Mouse (Mus musculus) heart, postnatal 0 days (tissue): ENCODE results near the gene Adnp. TPM values are rescaled to one million over a fixed set of nuclear protein-coding genes. Genes with fewer than 3 reads are reported as not detected.

Experiments used
- ATAC-seq: fragments of 200-750 bp; cut with Nextera tagmentation; 2 replicates; pipeline ENCODE4 v1.8.0; 2017; ENCODE audit warnings: low read depth, moderate number of reproducible peaks, moderate library complexity; ENCODE audit not compliant: insufficient read depth
- DNase-seq: peaks from one replicate; pipeline ENCODE4 v3.0.0-alpha.2; 2016; ENCODE audit warnings: low spot score
- H3K27ac ChIP-seq: fragments of 300-500 bp; sonication (generic); 2 replicates; pipeline ENCODE4 v1.5.1; 2014; ENCODE audit warnings: low read depth, mild to moderate bottlenecking
- H3K27me3 ChIP-seq: fragments of 300-500 bp; sonication (generic); 2 replicates; pipeline ENCODE4 v1.6.1; 2014; ENCODE audit warnings: low read length, mixed read lengths; ENCODE audit not compliant: control insufficient read depth, insufficient read depth
- H3K36me3 ChIP-seq: fragments of 300-500 bp; sonication (generic); replicated peaks from 2 replicates; pipeline ENCODE4 v1.6.1; 2014; ENCODE audit warnings: low read length, mixed read lengths; ENCODE audit not compliant: control insufficient read depth, insufficient read depth
- H3K4me1 ChIP-seq: fragments of 300-500 bp; sonication (generic); 2 replicates; pipeline ENCODE4 v1.6.1; 2014; ENCODE audit warnings: antibody characterized with exemption; ENCODE audit not compliant: control insufficient read depth, insufficient read depth
- H3K4me2 ChIP-seq: fragments of 300-500 bp; sonication (generic); 2 replicates; pipeline ENCODE4 v1.6.1; 2014; ENCODE audit warnings: low read depth, mild to moderate bottlenecking, low read length, moderate library complexity
- H3K4me3 ChIP-seq: fragments of 300-500 bp; sonication (generic); 2 replicates; pipeline ENCODE4 v1.5.1; 2014; ENCODE audit warnings: low read depth, low read length
- H3K9ac ChIP-seq: fragments of 300-500 bp; sonication (generic); replicated peaks from 2 replicates; pipeline ENCODE4 v1.6.1; 2014; ENCODE audit warnings: low read depth, low read length, mixed read lengths
- H3K9me3 ChIP-seq: fragments of 300-500 bp; sonication (generic); replicated peaks from 2 replicates; pipeline ENCODE4 v1.6.1; 2016; ENCODE audit warnings: low read length; ENCODE audit not compliant: control insufficient read depth
- CTCF ChIP-seq: IDR thresholded peaks from 2 replicates; pipeline ENCODE4 v1.5.1; 2016; ENCODE audit warnings: antibody characterized with exemption, control low read depth, low read depth
- EP300 ChIP-seq: IDR thresholded peaks from 2 replicates; pipeline ENCODE4 v1.6.1; 2016; ENCODE audit warnings: antibody characterized with exemption, low read depth
- WGBS: fragments of 180-500 bp; shearing (Covaris S2); extraction: QIAGEN DNeasy Blood & Tissue Kit; methylation state at CpG from one replicate; pipeline ENCODE4 v1.1.7; 2014; 5-methylcytosine and 5-hydroxymethylcytosine counted together
- polyA plus RNA-seq: library from polyadenylated mRNA; unstranded; fragments of >200 nt; fragmentation: Nextera tagmentation; extraction: Ambion mirVana; gene quantifications from 2 replicates; pipeline ENCODE4 v1.2.1, GENCODE M21; 2015
- total RNA-seq: library from RNA; depleted of rRNA; stranded (reverse); fragments of >200 nt; gene quantifications from 2 replicates; pipeline ENCODE4 v1.2.3, GENCODE M21; 2014; ENCODE audit warnings: low replicate concordance

Adnp gene
- total and polyA plus RNA-seq, 2 experiments from 2014 or later, result 2.4 to 28.2 TPM

DNA sequence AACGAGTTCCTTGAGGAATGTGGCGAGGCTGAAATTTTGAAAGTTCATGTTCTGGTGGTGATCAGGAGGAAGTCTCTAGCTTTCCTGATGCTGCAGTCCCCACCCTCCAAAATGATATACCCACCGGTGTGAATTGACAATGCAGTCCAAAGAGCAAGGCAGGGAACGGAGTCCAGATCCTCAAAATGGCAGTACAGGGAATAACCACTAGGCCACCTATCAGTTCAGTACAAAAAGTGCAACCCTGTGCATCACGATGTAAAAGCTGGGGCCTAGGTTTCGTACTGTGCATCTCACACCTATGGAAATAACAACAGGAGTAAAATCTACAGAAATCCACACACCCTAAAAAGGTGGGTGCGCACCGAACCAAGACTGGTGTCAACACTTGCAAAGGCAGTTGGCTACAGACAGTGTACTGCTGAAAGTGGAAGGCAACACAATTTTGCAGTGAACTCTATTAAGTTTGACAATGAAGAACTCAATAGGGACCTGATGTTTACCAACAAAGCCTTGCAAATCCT is 2.4 kb downstream of the Adnp start:
- Histone ChIP-seq H3K4me2 (peak overlapping the region; percentile 85), H3K4me1 (peaks cover 28% of the 10 kb centered on the region), H3K9ac (no peak overlapping the region), H3K27ac (no peak overlapping the region), H3K36me3 (peaks cover 18% of the 10 kb centered on the region), H3K9me3 (no peaks in the 10 kb centered on the region), H3K4me3 (peak overlapping the region; percentile 92), H3K27me3 (no peaks in the 10 kb centered on the region)
- TF ChIP-seq EP300, result no peak
- no peak for TF ChIP-seq CTCF
- DNase-seq, result no peak
- ATAC-seq, result no peak
- 61% methylated on average over 8 of the region's 8 CpGs for WGBS

DNA sequence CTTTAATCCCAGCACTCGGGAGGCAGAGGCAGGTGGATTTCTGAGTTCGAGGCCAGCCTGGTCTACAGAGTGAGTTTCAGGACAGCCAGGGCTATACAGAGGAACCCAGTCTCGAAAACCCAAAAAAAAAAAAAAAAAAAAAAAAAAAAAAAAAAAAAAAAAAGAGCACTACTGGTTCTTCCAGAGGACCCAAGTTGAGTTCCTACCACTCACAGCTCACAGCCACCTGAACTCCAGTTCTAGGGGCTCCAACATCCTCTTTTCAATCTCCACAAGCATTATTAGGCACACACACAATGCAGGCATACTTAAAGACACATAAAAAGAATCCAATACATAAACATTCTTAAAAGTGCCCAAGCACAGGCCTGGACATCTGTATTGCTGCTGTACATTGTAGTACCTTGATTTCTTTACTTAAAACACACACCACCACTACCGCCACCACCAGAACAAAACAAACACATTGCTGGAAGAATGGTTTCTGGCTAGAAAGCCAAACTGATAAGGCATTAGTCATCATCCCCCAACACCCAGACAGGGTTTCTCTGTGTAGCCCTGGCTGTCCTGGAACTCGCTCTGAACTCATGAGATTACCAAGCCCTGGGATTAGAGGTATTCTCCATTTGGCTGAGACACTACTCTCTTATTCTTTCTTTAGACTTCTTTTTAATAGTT is 6.8 kb downstream of the Adnp start:
- no peak overlapping the region for H3K4me3 ChIP-seq
- DNase-seq, result no peak
- no peaks in the 10 kb centered on the region for H3K9me3 ChIP-seq
- ATAC-seq, result no peak
- H3K9ac ChIP-seq, result no peak overlapping the region
- H3K27ac ChIP-seq, result no peak overlapping the region
- peaks cover 36% of the 10 kb centered on the region for H3K4me1 ChIP-seq
- 61% methylated on average over 4 of the region's 5 CpGs for whole genome bisulfite sequencing
- no peak overlapping the region for H3K4me2 ChIP-seq
- peaks cover 23% of the 10 kb centered on the region; the same call in 1 of the 2 replicates for H3K36me3 ChIP-seq
- TF ChIP-seq CTCF (no peak), EP300 (no peak)
- no peaks in the 10 kb centered on the region for H3K27me3 ChIP-seq

DNA sequence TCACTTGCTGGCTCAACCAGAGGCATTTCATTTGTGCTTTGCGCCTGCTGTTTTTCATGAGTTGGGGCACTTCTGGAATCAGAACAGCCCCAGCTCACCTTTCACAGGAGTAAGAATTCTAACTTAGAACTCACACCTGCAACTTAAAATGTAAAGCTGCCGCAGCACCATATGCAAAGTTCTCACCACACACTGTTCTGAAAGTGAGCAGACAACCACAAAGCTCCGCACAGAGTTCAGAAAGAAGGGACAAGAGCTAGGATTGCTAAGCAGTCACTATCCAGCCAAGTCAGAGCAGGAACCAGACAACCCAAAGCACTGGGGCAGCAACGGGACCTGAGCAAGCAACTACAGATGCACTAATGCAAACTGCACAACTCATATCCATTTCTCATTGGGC is 7.4 kb downstream of the Adnp start:
- no peak overlapping the region for H3K9ac ChIP-seq
- WGBS, result 61% methylated on average over 4 of the region's 4 CpGs
- peaks cover 18% of the 10 kb centered on the region; the same call in 1 of the 2 replicates for H3K36me3 ChIP-seq
- no peaks in the 10 kb centered on the region for H3K27me3 ChIP-seq
- no peak for TF ChIP-seq CTCF
- TF ChIP-seq EP300, result no peak
- H3K4me3 ChIP-seq, result no peak overlapping the region
- ATAC-seq, result no peak
- no peak overlapping the region for H3K4me2 ChIP-seq
- H3K9me3 ChIP-seq, result no peaks in the 10 kb centered on the region
- peaks cover 30% of the 10 kb centered on the region for H3K4me1 ChIP-seq
- no peak for DNase-seq
- H3K27ac ChIP-seq, result no peak overlapping the region

DNA sequence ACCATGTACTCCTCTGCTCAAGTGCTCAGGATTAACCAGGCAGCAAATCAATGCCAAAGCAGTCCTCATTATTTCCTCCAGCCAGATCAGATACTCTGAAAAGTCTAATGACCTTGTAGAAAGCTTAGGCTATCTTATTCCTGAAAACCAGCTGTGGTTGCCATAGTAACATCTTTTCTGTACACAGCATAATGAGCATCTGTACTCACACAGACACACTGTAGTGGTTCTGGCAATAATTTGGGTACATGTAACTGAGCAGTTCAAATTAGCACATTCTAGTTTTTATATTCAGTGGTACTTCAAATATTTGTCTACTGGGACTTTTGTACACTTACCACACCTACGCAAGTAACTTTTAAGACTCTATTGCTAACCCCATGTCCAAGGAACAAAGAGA is 8.5 kb downstream of the Adnp start:
- ATAC-seq, result no peak
- no peak overlapping the region for H3K27ac ChIP-seq
- no peak overlapping the region for H3K9ac ChIP-seq
- no peaks in the 10 kb centered on the region for H3K27me3 ChIP-seq
- peaks cover 31% of the 10 kb centered on the region for H3K4me1 ChIP-seq
- H3K4me3 ChIP-seq, result no peak overlapping the region
- H3K36me3 ChIP-seq, result peaks cover 12% of the 10 kb centered on the region; the same call in 1 of the 2 replicates
- H3K9me3 ChIP-seq, result no peaks in the 10 kb centered on the region
- TF ChIP-seq EP300 (no peak), CTCF (no peak)
- no peak overlapping the region for H3K4me2 ChIP-seq
- WGBS, result 73% methylated on average over 1 of the region's 1 CpGs
- peak; percentile 30 for DNase-seq

DNA sequence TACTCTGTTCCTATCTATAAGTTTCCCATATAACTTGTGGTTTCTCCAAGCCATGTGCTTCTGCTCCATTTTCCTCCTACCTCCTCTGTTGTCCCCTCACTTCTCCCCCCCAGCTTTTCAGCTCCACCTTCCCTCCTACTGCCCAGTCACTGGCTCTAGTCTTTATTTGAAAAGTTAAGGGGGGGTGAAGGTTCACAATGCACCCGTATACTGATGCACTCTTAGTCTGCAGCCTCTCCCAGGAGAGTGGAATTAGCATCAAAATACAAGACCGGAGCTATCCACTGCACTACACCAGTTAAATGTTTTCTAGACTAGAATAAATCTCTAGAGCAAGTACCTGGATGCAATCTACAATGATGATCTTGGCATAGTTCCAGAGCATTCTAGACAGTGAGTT is 11.2 kb downstream of the Adnp start:
- DNase-seq, result no peak
- Histone ChIP-seq H3K4me3 (no peak overlapping the region), H3K9ac (no peak overlapping the region), H3K27me3 (no peaks in the 10 kb centered on the region), H3K27ac (no peak overlapping the region), H3K36me3 (peaks cover 8% of the 10 kb centered on the region; the same call in 1 of the 2 replicates), H3K4me1 (peaks cover 36% of the 10 kb centered on the region), H3K4me2 (no peak overlapping the region), H3K9me3 (no peaks in the 10 kb centered on the region)
- ATAC-seq, result no peak
- 63% methylated on average over 2 of the region's 2 CpGs for WGBS
- no peak for TF ChIP-seq CTCF
- TF ChIP-seq EP300, result no peak
